In genomic region chr7:4526341-4527301, GRCm38 (mm10) we compare ENCODE assay signal across 8 mouse cellular contexts. TPM values are rescaled to one million over a fixed set of nuclear protein-coding genes. Genes with fewer than 3 reads are reported as not detected.
DNase-seq lines count a peak whose midpoint lies in the region; ATAC-seq and TF ChIP-seq lines count a peak whose summit lies in the region.

No protein-coding gene starts in this region.

- peak; percentile 96 for ATAC-seq in forebrain, embryonic 13.5 days
- peak; percentile 94 for ATAC-seq in lung, embryonic 16.5 days (ENCODE audit: low read depth)

- H3K4me2 ChIP-seq in forebrain, embryonic 13.5 days = peak overlapping the region; percentile 60
- H3K4me2 ChIP-seq in lung, embryonic 16.5 days (ENCODE audit: low read depth, low read length) = peak overlapping the region; percentile 75

- in situ Hi-C loops in ES-E14 (cut with MboI; ENCODE audit: low sequenced_read_pairs in 2 of 2, unreplicated experiment in 2 of 2) = no loop called here

- 0 out of 2 replicates have a peak overlapping the region, but pooled peaks have one; percentile 8 for H3K27ac ChIP-seq in ES-E14 (ENCODE audit: insufficient read depth, low read depth, low read length, poor library complexity, severe bottlenecking)
- peak overlapping the region; percentile 51; the same call in 1 of the 2 replicates for H3K27ac ChIP-seq in forebrain, embryonic 13.5 days
- H3K27ac ChIP-seq in lung, embryonic 16.5 days (ENCODE audit: low read length) = peak overlapping the region; percentile 37

- no peaks in the 10 kb centered on the region for H3K9me3 ChIP-seq in ES-E14 (ENCODE audit: control insufficient read depth, insufficient read depth, low read depth, low read length)
- H3K9me3 ChIP-seq in forebrain, embryonic 13.5 days (replicated peaks) = no peaks in the 10 kb centered on the region
- H3K9me3 ChIP-seq in lung, embryonic 16.5 days (ENCODE audit: control insufficient read depth, low read length) = no peaks in the 10 kb centered on the region; the same call in 1 of the 2 replicates

- intact Hi-C loops in heart, postnatal 14 days (cut with DNase I) = loop anchor here (2.0 kb wide), 2 partner anchors 46 to 96 kb away; no protein-coding TSS in a partner anchor

- peaks cover 19% of the 10 kb centered on the region for H3K27me3 ChIP-seq in forebrain, embryonic 13.5 days
- H3K27me3 ChIP-seq in lung, embryonic 16.5 days (ENCODE audit: control insufficient read depth, insufficient read depth, low read depth, low read length) = no peaks in the 10 kb centered on the region; the same call in 1 of the 2 replicates

- H3K4me3 ChIP-seq in ES-E14 (ENCODE audit: insufficient read depth in 1 of 2, low read depth in 1 of 2, low read length in 2 of 2, poor library complexity in 1 of 2, severe bottlenecking in 1 of 2) = peak overlapping the region; percentile 46 to 51
- H3K4me3 ChIP-seq in forebrain, embryonic 13.5 days = peak overlapping the region; percentile 33
- H3K4me3 ChIP-seq in lung, embryonic 16.5 days (ENCODE audit: low read length) = peak overlapping the region; percentile 48

- H3K4me1 ChIP-seq in ES-E14 (ENCODE audit: control insufficient read depth in 2 of 2, insufficient read depth in 2 of 2, low read length in 2 of 2, poor library complexity in 1 of 2) = peaks cover 3 to 21% of the 10 kb centered on the region in 2 experiments; a peak in 1 of 4 replicates
- H3K4me1 ChIP-seq in forebrain, embryonic 13.5 days = peaks cover 14% of the 10 kb centered on the region
- peaks cover 6% of the 10 kb centered on the region for H3K4me1 ChIP-seq in lung, embryonic 16.5 days (replicated peaks; ENCODE audit: control insufficient read depth, insufficient read depth, low read length)

- WGBS in forebrain, embryonic 13.5 days = 26% methylated on average over 40 of the region's 40 CpGs
- WGBS in large intestine, adult 2 months = 29% methylated on average over 40 of the region's 40 CpGs
- 21% methylated on average over 40 of the region's 40 CpGs for WGBS in lung, embryonic 16.5 days

- peak overlapping the region; percentile 70 for H3K9ac ChIP-seq in ES-E14 (ENCODE audit: insufficient read depth, low read depth, low read length, poor library complexity, severe bottlenecking)
- H3K9ac ChIP-seq in forebrain, embryonic 13.5 days = peak overlapping the region; percentile 54
- peak overlapping the region; percentile 71 for H3K9ac ChIP-seq in lung, embryonic 16.5 days (ENCODE audit: low read length)

- DNase-seq in ES-E14 (ENCODE audit: low read depth, low spot score) = peak; percentile 94
- DNase-seq in cerebellum, adult 11 months = peak; percentile 52
- DNase-seq in heart, postnatal 14 days = peak; percentile 81 to 89
- peak; percentile 54 for DNase-seq in large intestine, adult 2 months (ENCODE audit: low read depth, low spot score)
- peak; percentile 75 for DNase-seq in ovary, postnatal 14 days (ENCODE audit: low spot score)
- peak; percentile 84 for DNase-seq in thymus, postnatal 14 days

- H3K36me3 ChIP-seq in ES-E14 (ENCODE audit: control insufficient read depth, insufficient read depth, low read length, poor library complexity, severe bottlenecking) = no peaks in the 10 kb centered on the region
- no peaks in the 10 kb centered on the region for H3K36me3 ChIP-seq in forebrain, embryonic 13.5 days (ENCODE audit: poor library complexity, severe bottlenecking)
- no peaks in the 10 kb centered on the region for H3K36me3 ChIP-seq in lung, embryonic 16.5 days (ENCODE audit: control insufficient read depth, insufficient read depth, low read length)

TF ChIP-seq in ES-E14, 5 proteins besides CTCF, POLR2A, EP300 and RAD21:
- TF ChIP-seq HCFC1 (IDR thresholded peaks at IDR 0.05; ENCODE audit: borderline replicate concordance, insufficient read depth, low read length) (no peak), ZC3H11A (IDR thresholded peaks at IDR 0.05; ENCODE audit: borderline replicate concordance, low read depth, low read length) (peak; percentile 19; the same call in 1 of the 2 replicates), MAFK (IDR thresholded peaks at IDR 0.05; ENCODE audit: insufficient read depth, low read depth, low read length) (no peak), CHD2 (IDR thresholded peaks at IDR 0.05; ENCODE audit: low read depth, low read length) (peak; percentile 83), ZNF384 (IDR thresholded peaks at IDR 0.05; ENCODE audit: low read depth, low read length) (no peak)
TF ChIP-seq in ES-E14: peak in this region for 2.

RNA-seq across cellular contexts. Expression of gene Tnni3, which starts 2.6 kb away (rescaled TPM):
- total RNA-seq in ES-E14 (2012; rRNA removed) = 7.8 and 17.9 TPM in 2 replicates
- 0.89 and 4.9 TPM in 2 replicates for polyA plus RNA-seq in forebrain, embryonic 13.5 days (2015; fragmentation: Nextera tagmentation; extraction: Ambion mirVana)
- 1,000 to 10,000 TPM; 7,272 to 7,308 TPM for total RNA-seq in heart, postnatal 14 days (2021)
- polyA plus RNA-seq in large intestine, adult 2 months (2012; rRNA removed) = 1.5 and 1.9 TPM in 2 replicates
- polyA plus RNA-seq in lung, embryonic 16.5 days (2015; fragmentation: Nextera tagmentation; extraction: Ambion mirVana) = 77.2 and 102 TPM in 2 replicates

RNA-seq across cellular contexts. Expression of gene Dnaaf3, which starts 5.6 kb away (rescaled TPM):
- 3.1 and 6.3 TPM in 2 replicates for total RNA-seq in ES-E14 (2012; rRNA removed)
- 1.4 and 2.0 TPM in 2 replicates for polyA plus RNA-seq in forebrain, embryonic 13.5 days (2015; fragmentation: Nextera tagmentation; extraction: Ambion mirVana)
- total RNA-seq in heart, postnatal 14 days (2021) = 1 to 10 TPM; 1.8 to 1.9 TPM
- polyA plus RNA-seq in large intestine, adult 2 months (2012; rRNA removed) = 2.4 and 3.5 TPM in 2 replicates
- 4.7 TPM in 2 replicates for polyA plus RNA-seq in lung, embryonic 16.5 days (2015; fragmentation: Nextera tagmentation; extraction: Ambion mirVana)

RNA-seq across cellular contexts. Expression of gene Tnnt1, which starts 10.4 kb away (rescaled TPM):
- 6.3 and 8.4 TPM in 2 replicates for total RNA-seq in ES-E14 (2012; rRNA removed)
- 3.9 and 5.7 TPM in 2 replicates for polyA plus RNA-seq in forebrain, embryonic 13.5 days (2015; fragmentation: Nextera tagmentation; extraction: Ambion mirVana)
- total RNA-seq in heart, postnatal 14 days (2021) = 10 to 100 TPM; 25.4 to 33.6 TPM
- 0.74 and 1.7 TPM in 2 replicates for polyA plus RNA-seq in large intestine, adult 2 months (2012; rRNA removed)
- 28.6 and 34.6 TPM in 2 replicates for polyA plus RNA-seq in lung, embryonic 16.5 days (2015; fragmentation: Nextera tagmentation; extraction: Ambion mirVana)

RNA-seq across cellular contexts. Expression of gene Syt5, which starts 20.7 kb away (rescaled TPM):
- 3.0 and 8.7 TPM in 2 replicates for total RNA-seq in ES-E14 (2012; rRNA removed)
- 64.0 and 86.3 TPM in 2 replicates for polyA plus RNA-seq in forebrain, embryonic 13.5 days (2015; fragmentation: Nextera tagmentation; extraction: Ambion mirVana)
- total RNA-seq in heart, postnatal 14 days (2021) = 1 to 10 TPM; 1.4 to 1.9 TPM
- polyA plus RNA-seq in large intestine, adult 2 months (2012; rRNA removed) = 4.5 and 5.3 TPM in 2 replicates
- polyA plus RNA-seq in lung, embryonic 16.5 days (2015; fragmentation: Nextera tagmentation; extraction: Ambion mirVana) = 5.5 and 8.3 TPM in 2 replicates

RNA-seq across cellular contexts. Expression of gene Ppp1r12c, which starts 25.1 kb away (rescaled TPM):
- total RNA-seq in ES-E14 (2012; rRNA removed) = 83.2 and 126 TPM in 2 replicates
- 33.8 and 36.8 TPM in 2 replicates for polyA plus RNA-seq in forebrain, embryonic 13.5 days (2015; fragmentation: Nextera tagmentation; extraction: Ambion mirVana)
- 10 to 100 TPM; 76.0 to 82.1 TPM for total RNA-seq in heart, postnatal 14 days (2021)
- 42.8 and 51.7 TPM in 2 replicates for polyA plus RNA-seq in large intestine, adult 2 months (2012; rRNA removed)
- polyA plus RNA-seq in lung, embryonic 16.5 days (2015; fragmentation: Nextera tagmentation; extraction: Ambion mirVana) = 20.1 and 21.0 TPM in 2 replicates

Comparison
In these comparisons a context has a peak if more than half of its experiments do, and no peak if none do; other contexts are left out.
1. Peak in every context shown above with its lines: DNase-seq, ATAC-seq, H3K4me3 ChIP-seq and H3K27ac ChIP-seq.
2. RNA of gene Tnni3, which starts 2.6 kb away (polyA plus RNA-seq): 77.2 to 102 TPM in lung, embryonic 16.5 days; 1.5 to 1.9 TPM in large intestine, adult 2 months and 0.89 to 4.9 TPM in forebrain, embryonic 13.5 days; every median in the first group is over 10 times any median in the second.